Mouse (Mus musculus): ENCODE data around the gene Naa50.

GRCm38 (mm10) chr16:44141483-44141882 is 1.9 kb downstream of the Naa50 start:
- TF ChIP-seq POLR2A (IDR thresholded peaks at IDR 0.05; ENCODE audit: borderline replicate concordance, low read depth, low read length) = no peak
- no peak for TF ChIP-seq CTCF (IDR thresholded peaks at IDR 0.05; ENCODE audit: low read depth, low read length)
